ENCODE assay signal across 9 mouse cellular contexts in genomic region chr17:27881518-27881917, GRCm38 (mm10). TPM values are rescaled to one million over a fixed set of nuclear protein-coding genes. Genes with fewer than 3 reads are reported as not detected.
DNase-seq lines count a peak whose midpoint lies in the region; TF ChIP-seq lines count a peak whose summit lies in the region.
"Had no signal": no experiment of that assay in that cellular context is flagged by ENCODE, and none has a peak within 500 bp of the region (broad histone marks: within the 10 kb centered on the region; RNA-seq: fewer than 3 reads in every experiment).

No protein-coding gene starts in this region.

- TF ChIP-seq CTCF in left cerebral cortex, adult 2 months (IDR thresholded peaks at IDR 0.05): peak; percentile 39

- no peak overlapping the region for H3K4me3 ChIP-seq in left cerebral cortex, adult 2 months
- H3K4me3 ChIP-seq: neural tube, embryonic 12.5 days had no signal

- DNase-seq in adrenal gland, postnatal 10 days: peak; percentile 63
- DNase-seq in adrenal gland, adult 18-20 months (ENCODE audit: low spot score in 2 of 2): no peak
- no peak for DNase-seq in left cerebral cortex, adult 2 months (ENCODE audit: extremely low spot score in 1 of 2, low spot score in 2 of 2)
- DNase-seq in left cerebral cortex, postnatal 14 days (ENCODE audit: low spot score in 2 of 2): no peak
- DNase-seq in embryo, embryonic 11 days: peak; percentile 46
- DNase-seq in lung, postnatal 36 days: peak; percentile 24
- DNase-seq in thymus, postnatal 14 days: no peak
- DNase-seq in left cerebral cortex, adult 9 months (ENCODE audit: low spot score in 2 of 2): no peak

- intact Hi-C loops in left cerebral cortex, adult 2 months (cut with DNase I): no loop called here
- intact Hi-C loops in left cerebral cortex, postnatal 14 days (cut with DNase I): no loop called here

- H3K27ac ChIP-seq in left cerebral cortex, adult 2 months: no peak overlapping the region
- H3K27ac ChIP-seq: neural tube, embryonic 12.5 days had no signal

RNA-seq across cellular contexts. Expression of gene Uhrf1bp1, which starts 25.3 kb away (rescaled TPM):
- 10 to 100 TPM; 24.5 to 24.7 TPM for total RNA-seq in adrenal gland, postnatal 10 days (2021)
- 10 to 100 TPM; 19.7 to 33.5 TPM for total RNA-seq in adrenal gland, adult 18-20 months (2021)
- 10 to 100 TPM; 20.3 to 20.8 TPM for total RNA-seq in left cerebral cortex, adult 2 months (2021)
- 10 to 100 TPM; 18.7 to 20.5 TPM for total RNA-seq in left cerebral cortex, postnatal 14 days (2021)

RNA-seq across cellular contexts. Expression of gene Anks1, which starts 27.6 kb away (rescaled TPM):
- total RNA-seq in adrenal gland, postnatal 10 days (2021): 10 to 100 TPM; 26.9 to 40.0 TPM
- 10 to 100 TPM; 23.6 to 29.1 TPM for total RNA-seq in adrenal gland, adult 18-20 months (2021)
- 10 to 100 TPM; 36.6 to 54.9 TPM for total RNA-seq in left cerebral cortex, adult 2 months (2021)
- 10 to 100 TPM; 33.4 to 40.6 TPM for total RNA-seq in left cerebral cortex, postnatal 14 days (2021)

RNA-seq across cellular contexts. Expression of gene Taf11, which starts 28.1 kb away (rescaled TPM):
- 10 to 100 TPM; 28.9 to 29.8 TPM for total RNA-seq in adrenal gland, postnatal 10 days (2021)
- 10 to 100 TPM; 27.5 to 27.6 TPM for total RNA-seq in adrenal gland, adult 18-20 months (2021)
- total RNA-seq in left cerebral cortex, adult 2 months (2021): 10 to 100 TPM; 45.6 to 51.1 TPM
- total RNA-seq in left cerebral cortex, postnatal 14 days (2021): 10 to 100 TPM; 37.9 to 46.5 TPM

RNA-seq across cellular contexts. Expression of gene Snrpc, which starts 43.6 kb away (rescaled TPM):
- 100 to 1,000 TPM in 1 of 2 experiments, 10 to 100 TPM in 1; 94.8 to 102 TPM for total RNA-seq in adrenal gland, postnatal 10 days (2021)
- 10 to 100 TPM; 66.1 to 66.6 TPM for total RNA-seq in adrenal gland, adult 18-20 months (2021)
- 10 to 100 TPM; 43.4 to 49.8 TPM for total RNA-seq in left cerebral cortex, adult 2 months (2021)
- total RNA-seq in left cerebral cortex, postnatal 14 days (2021): 10 to 100 TPM; 66.0 to 71.1 TPM

Comparison
In these comparisons a context has a peak if more than half of its experiments do, and no peak if none do; other contexts are left out.
1. DNase-seq: peak in adrenal gland, postnatal 10 days (single experiment), embryo, embryonic 11 days (single experiment) and lung, postnatal 36 days (single experiment); none in adrenal gland, adult 18-20 months (0 of 2), left cerebral cortex, adult 2 months (0 of 2), left cerebral cortex, postnatal 14 days (0 of 2), thymus, postnatal 14 days (single experiment) and left cerebral cortex, adult 9 months (0 of 2).